In genomic region chr8:83624739-83625138, GRCm38 (mm10) we compare ENCODE assay signal across 8 mouse cellular contexts. TPM values are rescaled to one million over a fixed set of nuclear protein-coding genes. Genes with fewer than 3 reads are reported as not detected.
DNase-seq lines count a peak whose midpoint lies in the region; TF ChIP-seq lines count a peak whose summit lies in the region.

No protein-coding gene starts in this region.

- H3K27ac ChIP-seq in layer of hippocampus, adult 2 months, result no peak overlapping the region

- DNase-seq in adrenal gland, adult 2 months, result peak; percentile 40
- no peak for DNase-seq in adrenal gland, postnatal 4 days (ENCODE audit: low spot score in 2 of 2)
- no peak for DNase-seq in layer of hippocampus, adult 2 months (ENCODE audit: low spot score in 2 of 2)
- no peak for DNase-seq in layer of hippocampus, adult 9-10 months (ENCODE audit: low spot score)
- peak; percentile 48 for DNase-seq in induced T-regulatory cell, adult 2 months (ENCODE audit: low read depth)
- DNase-seq in lung, postnatal 10 days, result peak; percentile 62
- no peak for DNase-seq in right cerebral cortex, adult 2 months (ENCODE audit: low spot score in 2 of 2)
- no peak for DNase-seq in thymus, adult 18-20 months

- no peak overlapping the region for H3K4me3 ChIP-seq in layer of hippocampus, adult 2 months

- peak; percentile 79 for TF ChIP-seq CTCF in layer of hippocampus, adult 2 months (conservative IDR thresholded peaks at IDR 0.05)

RNA-seq across cellular contexts. Expression of gene Dnajb1, which starts 16.7 kb away (rescaled TPM):
- 10 to 100 TPM; 21.8 to 61.9 TPM for total RNA-seq in adrenal gland, adult 2 months (2021)
- 21.8 and 27.3 TPM in 2 replicates for polyA plus RNA-seq in adrenal gland, adult 2 months (2012; rRNA removed)
- 10 to 100 TPM; 29.4 to 29.9 TPM for total RNA-seq in adrenal gland, postnatal 4 days (2021)
- total RNA-seq in layer of hippocampus, adult 2 months (2021), result 10 to 100 TPM; 36.5 to 37.6 TPM

RNA-seq across cellular contexts. Expression of gene Tecr, which starts 17.0 kb away (rescaled TPM):
- 100 to 1,000 TPM; 409 to 723 TPM for total RNA-seq in adrenal gland, adult 2 months (2021)
- 1,113 and 1,272 TPM in 2 replicates for polyA plus RNA-seq in adrenal gland, adult 2 months (2012; rRNA removed)
- 100 to 1,000 TPM; 369 to 378 TPM for total RNA-seq in adrenal gland, postnatal 4 days (2021)
- 100 to 1,000 TPM; 503 to 542 TPM for total RNA-seq in layer of hippocampus, adult 2 months (2021)

RNA-seq across cellular contexts. Expression of gene Gipc1, which starts 27.7 kb away (rescaled TPM):
- total RNA-seq in adrenal gland, adult 2 months (2021), result 10 to 100 TPM; 29.5 to 50.1 TPM
- 53.8 and 56.4 TPM in 2 replicates for polyA plus RNA-seq in adrenal gland, adult 2 months (2012; rRNA removed)
- total RNA-seq in adrenal gland, postnatal 4 days (2021), result 10 to 100 TPM; 59.2 to 72.0 TPM
- 10 to 100 TPM; 52.8 to 55.4 TPM for total RNA-seq in layer of hippocampus, adult 2 months (2021)

RNA-seq across cellular contexts. Expression of gene Ptger1, which starts 41.7 kb away (rescaled TPM):
- total RNA-seq in adrenal gland, adult 2 months (2021), result 1 to 10 TPM in 1 of 2 experiments, under 1 TPM in 1; 0.76 to 1.1 TPM
- 2.1 and 2.8 TPM in 2 replicates for polyA plus RNA-seq in adrenal gland, adult 2 months (2012; rRNA removed)
- 1 to 10 TPM; 2.4 to 5.1 TPM for total RNA-seq in adrenal gland, postnatal 4 days (2021)
- total RNA-seq in layer of hippocampus, adult 2 months (2021), result under 1 TPM; 0.42 to 0.84 TPM

RNA-seq across cellular contexts. Expression of gene Ndufb7, which starts 58.3 kb away (rescaled TPM):
- total RNA-seq in adrenal gland, adult 2 months (2021), result 100 to 1,000 TPM; 209 to 258 TPM
- polyA plus RNA-seq in adrenal gland, adult 2 months (2012; rRNA removed), result 402 and 495 TPM in 2 replicates
- 100 to 1,000 TPM; 215 to 223 TPM for total RNA-seq in adrenal gland, postnatal 4 days (2021)
- total RNA-seq in layer of hippocampus, adult 2 months (2021), result 100 to 1,000 TPM; 154 to 156 TPM

Comparison
In these comparisons a context has a peak if more than half of its experiments do, and no peak if none do; other contexts are left out.
1. DNase-seq: peak in adrenal gland, adult 2 months (single experiment), induced T-regulatory cell, adult 2 months (single experiment) and lung, postnatal 10 days (single experiment); none in adrenal gland, postnatal 4 days (0 of 2), layer of hippocampus, adult 2 months (0 of 2), layer of hippocampus, adult 9-10 months (single experiment), right cerebral cortex, adult 2 months (0 of 2) and thymus, adult 18-20 months (0 of 2).